Mouse (Mus musculus) gastrocnemius, postnatal 25 days (tissue): ENCODE results near the gene Sry. TPM values are rescaled to one million over a fixed set of nuclear protein-coding genes. Genes with fewer than 3 reads are reported as not detected.

ENCODE experiments used
- DNase-seq: peaks from one replicate; pipeline ENCODE4 v3.0.0; 2022
- long read RNA-seq, 2 experiments: library from polyadenylated mRNA; stranded (forward); transcript quantifications; one replicate each; pipeline ENCODE4 v2.0.0; 2021
- total RNA-seq, 2 experiments: library from RNA; stranded (reverse); gene quantifications; 1 replicate in 1 of 2; 2 replicates in 1 of 2; pipeline ENCODE4 v1.2.3; 2021

The Sry gene
- not detected for total RNA-seq
- long read RNA-seq, experiment 1, result 0 reads
- long read RNA-seq, experiment 2, result 0 reads

GRCm38 (mm10) chrY:2663558-2663957 is at the start of gene Sry:
Gene Sry, minus strand, starts transcription at chrY:2663658.
- no peak for DNase-seq

Other genes starting within 250 kb of the Sry start
- gene H2al2c, start 64.6 kb downstream of the Sry start, total RNA-seq, result not detected
- not detected for gene H2al2b, start 57.0 kb upstream of the Sry start, total RNA-seq
- not detected for gene Gm4064, start 132.5 kb upstream of the Sry start, total RNA-seq
- not detected for gene Rbmy, start 167.0 kb upstream of the Sry start, total RNA-seq
- not detected for gene Gm10256, start 167.0 kb upstream of the Sry start, total RNA-seq
- not detected for gene Gm10352, start 237.3 kb upstream of the Sry start, total RNA-seq